Mouse (Mus musculus) intestine, embryonic 16.5 days (tissue): Measurements from ENCODE around the gene Sfxn2. TPM values are rescaled to one million over a fixed set of nuclear protein-coding genes. Genes with fewer than 3 reads are reported as not detected.

Source experiments
- ATAC-seq: fragments of 200-750 bp; cut with Nextera tagmentation; 2 replicates; pipeline ENCODE4 v1.8.0; 2017; ENCODE audit warnings: moderate TSS enrichment, moderate library complexity
- H3K27ac ChIP-seq: fragments of 300-500 bp; sonication (generic); 2 replicates; pipeline ENCODE4 v1.5.1; 2014; ENCODE audit warnings: mild to moderate bottlenecking, low read length
- H3K27me3 ChIP-seq: fragments of 300-500 bp; sonication (generic); replicated peaks from 2 replicates; pipeline ENCODE4 v1.6.1; 2014; ENCODE audit warnings: low read length, control low read depth, mixed read lengths; ENCODE audit not compliant: control insufficient read depth, insufficient read depth
- H3K36me3 ChIP-seq: fragments of 300-500 bp; sonication (generic); 2 replicates; pipeline ENCODE4 v1.6.1; 2014; ENCODE audit warnings: low read length, control low read depth; ENCODE audit not compliant: control insufficient read depth, insufficient read depth
- H3K4me1 ChIP-seq: fragments of 300-500 bp; sonication (generic); 2 replicates; pipeline ENCODE4 v1.6.1; 2014; ENCODE audit warnings: low read length, control low read depth, mixed read lengths; ENCODE audit not compliant: control insufficient read depth, insufficient read depth
- H3K4me2 ChIP-seq: fragments of 300-500 bp; sonication (generic); 2 replicates; pipeline ENCODE4 v1.6.1; 2014; ENCODE audit warnings: low read depth, low read length, control low read depth
- H3K4me3 ChIP-seq: fragments of 300-500 bp; sonication (generic); 2 replicates; pipeline ENCODE4 v1.5.1; 2014; ENCODE audit warnings: mild to moderate bottlenecking, low read length
- H3K9ac ChIP-seq: fragments of 300-500 bp; sonication (generic); 2 replicates; pipeline ENCODE4 v1.6.1; 2014; ENCODE audit warnings: low read depth, low read length
- H3K9me3 ChIP-seq: fragments of 300-500 bp; sonication (generic); 2 replicates; pipeline ENCODE4 v1.6.1; 2016; ENCODE audit warnings: low read length, control low read depth; ENCODE audit not compliant: control insufficient read depth
- WGBS: fragments of 180-500 bp; shearing (Covaris S2); extraction: QIAGEN DNeasy Blood & Tissue Kit; methylation state at CpG from one replicate; pipeline ENCODE4 v1.1.7; 2014; 5-methylcytosine and 5-hydroxymethylcytosine counted together
- polyA plus RNA-seq: library from polyadenylated mRNA; unstranded; fragments of >200 nt; fragmentation: Nextera tagmentation; extraction: Ambion mirVana; gene quantifications from 2 replicates; pipeline ENCODE4 v1.2.1, GENCODE M21; 2015

The Sfxn2 gene
- polyA plus RNA-seq, 1 experiment from 2014 or later: 18.1 TPM

DNA sequence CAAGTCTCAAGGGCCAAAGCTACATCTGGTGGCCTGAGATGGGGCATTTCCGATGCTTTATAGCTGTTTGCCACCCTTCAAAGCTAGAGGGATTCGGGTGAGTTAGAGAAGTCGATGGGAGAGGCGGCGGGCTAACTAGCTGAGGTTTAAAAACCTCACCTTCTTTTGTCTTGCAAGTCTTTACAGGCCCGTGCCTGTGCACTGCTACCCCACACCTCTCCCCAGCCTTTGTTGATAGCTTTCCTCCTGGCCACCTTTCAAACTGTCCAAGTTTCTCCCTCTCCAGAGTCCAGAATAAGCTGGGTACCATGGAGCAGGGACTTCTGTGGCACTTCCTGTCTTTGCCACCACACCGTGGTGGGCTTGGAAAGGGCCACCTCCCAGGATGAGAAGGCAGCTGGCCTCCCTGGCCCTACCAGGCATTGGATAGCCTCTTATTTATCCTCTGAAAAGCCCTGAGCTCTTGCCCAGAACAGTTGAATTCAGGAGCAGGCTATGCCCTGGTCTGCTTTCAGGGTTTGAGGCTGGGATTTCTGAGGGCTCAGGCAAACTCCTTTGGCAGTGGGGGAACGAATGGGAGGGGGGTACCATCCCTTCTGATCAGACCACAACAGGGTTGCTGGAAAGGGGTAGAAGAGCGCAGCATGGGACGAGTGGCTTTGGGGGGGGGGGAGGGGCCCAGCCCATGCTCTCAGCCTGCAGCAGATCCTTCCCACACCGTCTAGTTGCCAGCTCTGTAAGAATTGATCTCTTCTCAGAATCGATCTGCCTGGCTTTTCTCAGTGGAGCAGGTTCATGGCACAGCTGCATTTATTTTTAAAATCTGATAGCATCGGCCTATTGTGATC, 43.3 kb upstream of the Sfxn2 start:
- Histone ChIP-seq H3K27ac (no peak overlapping the region), H3K36me3 (no peaks in the 10 kb centered on the region), H3K4me1 (peaks cover 65% of the 10 kb centered on the region), H3K9me3 (no peaks in the 10 kb centered on the region), H3K9ac (peak overlapping the region; percentile 54), H3K27me3 (no peaks in the 10 kb centered on the region), H3K4me3 (no peak overlapping the region), H3K4me2 (no peak overlapping the region)
- no peak for ATAC-seq
- WGBS: 47% methylated on average over 13 of the region's 13 CpGs

DNA sequence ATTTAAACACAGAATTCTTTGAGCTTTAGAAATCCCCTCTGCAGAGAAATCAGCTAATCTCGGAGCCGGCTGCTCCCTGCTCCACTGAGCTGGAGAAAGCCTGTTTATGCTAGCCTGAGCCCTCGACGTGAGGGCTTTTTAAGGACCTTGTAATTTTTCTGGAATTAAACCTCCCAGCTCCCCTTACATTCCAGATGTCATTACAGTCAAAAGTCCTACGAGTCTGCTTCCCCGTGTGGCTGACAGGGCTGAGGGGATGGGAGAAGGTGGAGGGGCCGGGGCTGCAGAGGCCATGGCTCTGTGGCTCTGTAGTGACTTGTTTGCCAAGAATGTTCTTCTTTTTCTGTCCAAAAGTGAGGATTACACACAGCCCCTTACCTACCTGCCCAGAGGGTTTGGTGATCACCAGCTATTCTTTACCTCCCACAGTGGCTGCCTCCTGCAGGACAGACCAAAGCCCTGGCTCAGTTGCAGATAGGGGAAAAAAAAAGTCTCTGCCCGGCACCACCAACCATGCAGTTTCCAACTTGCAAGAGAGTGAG, 42.6 kb upstream of the Sfxn2 start:
- Histone ChIP-seq H3K9ac (no peak overlapping the region; the same call in 1 of the 2 replicates), H3K4me1 (peaks cover 64% of the 10 kb centered on the region), H3K36me3 (no peaks in the 10 kb centered on the region), H3K4me2 (no peak overlapping the region), H3K27me3 (no peaks in the 10 kb centered on the region), H3K9me3 (no peaks in the 10 kb centered on the region), H3K4me3 (no peak overlapping the region), H3K27ac (peak overlapping the region; percentile 21; the same call in 1 of the 2 replicates)
- ATAC-seq: no peak
- 42% methylated on average over 8 of the region's 8 CpGs for WGBS

DNA sequence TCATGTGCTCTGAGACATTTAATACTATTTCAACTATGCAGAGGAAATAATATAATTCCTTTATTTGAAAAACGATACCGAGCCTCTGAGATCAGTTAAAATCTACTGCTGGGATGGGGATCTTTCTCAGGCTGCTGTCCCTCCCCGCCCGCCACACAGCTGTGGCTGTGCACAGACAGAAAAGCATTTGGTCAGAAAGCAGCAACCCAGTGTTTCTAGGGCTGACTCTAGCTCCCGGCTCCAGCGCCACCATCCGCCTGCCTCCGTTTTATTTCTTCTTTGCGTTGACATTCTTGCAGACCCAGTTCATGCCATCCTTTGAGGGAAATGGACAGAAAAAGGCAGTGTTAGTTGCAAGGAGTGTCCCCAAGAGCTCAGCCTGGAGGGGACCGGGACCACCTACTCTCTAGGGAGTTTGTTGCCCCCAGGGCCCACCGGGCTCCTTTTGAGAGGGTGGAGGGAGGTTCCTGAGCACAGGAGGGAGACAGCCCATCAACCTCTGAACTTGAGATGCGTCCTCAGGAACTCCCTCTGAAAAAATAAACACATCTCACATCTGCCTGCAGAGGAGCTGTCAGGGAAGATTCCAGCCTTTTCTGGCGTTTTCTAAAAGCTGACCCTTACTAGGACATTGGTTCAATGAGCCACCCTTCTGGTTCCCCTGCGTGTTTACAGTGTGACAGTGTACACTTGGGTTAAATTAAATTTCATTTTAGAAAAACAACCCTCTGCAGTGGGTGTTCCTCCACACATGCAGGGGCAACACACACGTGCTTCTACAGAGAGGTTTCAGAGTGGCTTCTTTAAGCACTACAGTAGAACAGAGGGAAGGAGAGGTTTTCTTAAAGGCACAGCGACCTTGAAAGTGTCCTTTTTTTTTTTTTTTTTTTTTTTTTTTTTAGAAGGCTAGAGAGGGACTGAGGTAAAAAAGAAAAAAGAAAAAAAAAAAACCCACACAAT, 41.8 kb upstream of the Sfxn2 start:
- H3K4me1 ChIP-seq: peaks cover 61% of the 10 kb centered on the region
- 24% methylated on average over 16 of the region's 16 CpGs for WGBS

DNA sequence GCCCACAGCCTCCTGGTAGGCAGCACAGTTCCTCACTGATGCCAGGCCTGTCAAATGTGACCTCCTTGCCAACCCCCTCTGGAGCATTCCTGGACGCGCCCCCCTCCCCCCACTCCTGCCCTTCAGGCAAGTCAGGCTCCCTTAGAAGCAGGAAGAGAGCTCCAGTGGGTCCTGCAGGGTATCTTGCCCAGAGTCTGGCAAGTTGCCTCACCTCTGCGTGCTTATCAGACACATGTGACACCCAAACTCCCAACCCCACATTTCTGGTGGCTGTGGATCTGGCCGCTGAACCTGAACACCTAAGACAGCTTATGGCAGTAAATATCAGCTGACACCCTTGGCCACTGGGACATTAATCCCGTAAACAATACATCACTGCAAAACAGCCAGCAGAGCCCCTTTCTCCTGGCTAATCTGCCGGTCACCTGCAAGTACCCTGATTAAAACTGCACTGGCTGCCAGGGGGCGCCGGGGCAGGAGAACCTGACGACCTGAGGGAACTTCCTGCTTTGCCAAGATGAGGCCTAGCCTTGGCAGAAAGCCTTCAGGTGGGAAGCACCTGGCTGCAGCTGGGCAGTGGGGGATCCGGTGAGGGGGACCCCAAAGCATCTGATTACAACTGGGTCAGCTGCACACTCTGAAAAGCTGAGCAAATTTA, 41.0 kb upstream of the Sfxn2 start:
- peaks cover 61% of the 10 kb centered on the region for H3K4me1 ChIP-seq
- H3K9me3 ChIP-seq: no peaks in the 10 kb centered on the region
- H3K9ac ChIP-seq: peak overlapping the region; percentile 60
- H3K36me3 ChIP-seq: no peaks in the 10 kb centered on the region
- peak overlapping the region; percentile 89 for H3K27ac ChIP-seq
- H3K27me3 ChIP-seq: no peaks in the 10 kb centered on the region
- no peak overlapping the region for H3K4me2 ChIP-seq
- H3K4me3 ChIP-seq: no peak overlapping the region
- peak; percentile 37 for ATAC-seq
- WGBS: 30% methylated on average over 10 of the region's 10 CpGs

More for the DNA sequence above, 41.8 kb upstream of the Sfxn2 start:
- no peak overlapping the region for H3K4me3 ChIP-seq
- 0 out of 2 replicates have a peak overlapping the region, but pooled peaks have one; percentile 60 for H3K9ac ChIP-seq
- H3K4me2 ChIP-seq: no peak overlapping the region
- ATAC-seq: no peak
- H3K36me3 ChIP-seq: no peaks in the 10 kb centered on the region
- 0 out of 2 replicates have a peak overlapping the region, but pooled peaks have one; percentile 17 for H3K27ac ChIP-seq
- no peaks in the 10 kb centered on the region for H3K27me3 ChIP-seq
- H3K9me3 ChIP-seq: no peaks in the 10 kb centered on the region

DNA sequence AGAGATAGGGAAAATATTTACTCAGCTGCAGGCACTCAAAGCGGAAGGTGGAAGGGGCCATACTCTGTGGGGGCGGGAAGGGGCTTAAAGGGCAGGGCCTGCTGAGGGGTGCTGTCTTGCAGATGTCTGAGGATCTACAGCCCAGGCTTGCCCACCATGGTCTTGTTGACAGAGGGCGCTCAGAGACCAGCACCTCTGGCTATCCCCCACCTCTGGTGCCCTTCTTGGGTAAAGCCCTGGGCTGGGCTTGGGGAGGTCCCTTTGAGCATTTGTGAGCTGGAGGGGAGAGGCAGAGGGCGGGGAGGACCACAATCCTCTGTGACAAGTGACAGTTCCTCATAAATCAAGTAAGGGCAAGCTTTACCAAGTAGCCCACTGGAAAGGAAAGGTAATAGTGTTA, 40.1 kb upstream of the Sfxn2 start:
- Histone ChIP-seq H3K27ac (peak overlapping the region; percentile 89), H3K27me3 (no peaks in the 10 kb centered on the region), H3K4me2 (no peak overlapping the region), H3K36me3 (no peaks in the 10 kb centered on the region), H3K4me3 (no peak overlapping the region), H3K9ac (peak overlapping the region; percentile 39; the same call in 1 of the 2 replicates), H3K4me1 (peaks cover 58% of the 10 kb centered on the region), H3K9me3 (no peaks in the 10 kb centered on the region)
- ATAC-seq: no peak
- 47% methylated on average over 4 of the region's 4 CpGs for WGBS

DNA sequence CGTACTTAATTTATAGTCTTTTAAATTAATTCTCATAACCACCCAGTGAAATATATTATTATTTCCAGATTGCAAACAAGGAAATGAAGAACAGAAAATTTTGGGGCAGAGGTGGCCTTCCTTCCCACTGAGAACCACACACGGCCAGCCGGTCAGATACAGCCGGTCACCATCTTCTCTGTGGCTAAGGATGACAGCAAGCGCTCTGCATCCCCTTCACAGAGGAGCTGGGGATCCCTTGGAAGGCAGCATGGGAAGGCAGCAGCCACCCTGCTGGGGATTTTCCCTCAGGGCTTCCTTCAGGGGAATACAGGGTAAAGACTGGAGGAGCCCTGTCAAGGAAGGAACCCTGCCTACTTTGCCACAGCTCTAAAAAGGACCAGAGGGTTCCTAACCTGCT, 39.6 kb upstream of the Sfxn2 start:
- Histone ChIP-seq H3K4me3 (no peak overlapping the region), H3K9ac (peak overlapping the region; percentile 41), H3K4me2 (no peak overlapping the region), H3K4me1 (peaks cover 55% of the 10 kb centered on the region), H3K9me3 (no peaks in the 10 kb centered on the region), H3K27me3 (no peaks in the 10 kb centered on the region), H3K27ac (peak overlapping the region; percentile 67), H3K36me3 (no peaks in the 10 kb centered on the region)
- WGBS: 78% methylated on average over 5 of the region's 5 CpGs
- no peak for ATAC-seq

DNA sequence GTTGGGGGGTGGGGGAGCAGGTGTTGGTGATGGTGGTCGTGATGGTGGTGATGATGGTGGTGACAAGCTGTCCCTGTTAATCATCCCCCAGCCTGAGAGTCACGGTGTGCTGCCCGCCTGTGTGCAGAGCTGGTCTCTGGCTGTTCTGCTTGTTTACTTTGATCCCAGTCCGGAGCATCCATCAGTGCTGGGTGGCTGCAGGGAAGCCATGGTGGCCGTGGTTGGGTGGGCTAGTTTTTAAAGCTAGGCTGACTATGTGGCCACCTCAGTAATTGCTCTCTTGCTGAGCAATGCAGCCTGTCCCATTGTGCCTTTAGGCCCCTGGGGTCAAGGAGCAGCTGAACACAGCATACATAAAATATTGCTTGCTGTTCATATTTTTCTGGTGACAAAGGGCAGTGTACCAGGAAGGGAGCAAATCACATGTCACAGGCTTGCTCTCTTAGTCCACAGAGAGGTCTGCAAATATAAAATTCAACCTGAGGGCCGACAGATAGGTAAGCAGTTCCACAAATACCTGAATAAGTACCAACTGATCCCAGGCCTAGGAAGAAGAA, 38.5 kb upstream of the Sfxn2 start:
- Histone ChIP-seq H3K27ac (peak overlapping the region; percentile 82), H3K9ac (peak overlapping the region; percentile 53), H3K4me3 (no peak overlapping the region), H3K4me2 (no peak overlapping the region), H3K27me3 (no peaks in the 10 kb centered on the region), H3K36me3 (no peaks in the 10 kb centered on the region), H3K4me1 (peaks cover 44% of the 10 kb centered on the region), H3K9me3 (no peaks in the 10 kb centered on the region)
- WGBS: 32% methylated on average over 6 of the region's 6 CpGs
- peak; percentile 70 for ATAC-seq

DNA sequence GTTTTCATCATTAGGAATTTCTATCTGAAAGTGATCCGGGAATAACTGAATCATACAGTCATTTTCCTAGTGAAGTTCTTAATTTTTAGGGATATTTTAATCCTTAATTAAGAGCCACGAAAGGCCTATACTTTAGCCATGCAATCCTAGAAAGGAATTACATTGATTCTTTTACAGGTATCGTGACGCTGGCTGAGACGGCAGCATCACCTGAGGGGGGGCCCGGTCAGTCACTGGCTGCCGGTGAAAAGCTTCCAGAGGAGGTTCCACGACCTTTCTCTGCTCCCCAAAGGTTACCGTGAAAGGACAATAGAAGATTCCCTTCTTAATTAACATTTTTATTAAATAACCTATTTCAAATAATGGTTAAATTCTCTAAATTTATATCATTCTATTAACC, 35.8 kb upstream of the Sfxn2 start:
- no peak overlapping the region for H3K27ac ChIP-seq
- 92% methylated on average over 9 of the region's 9 CpGs for WGBS
- H3K4me1 ChIP-seq: peaks cover 19% of the 10 kb centered on the region
- H3K4me3 ChIP-seq: no peak overlapping the region
- no peak overlapping the region for H3K4me2 ChIP-seq
- no peaks in the 10 kb centered on the region for H3K36me3 ChIP-seq
- H3K9ac ChIP-seq: no peak overlapping the region
- ATAC-seq: no peak
- H3K27me3 ChIP-seq: no peaks in the 10 kb centered on the region
- no peaks in the 10 kb centered on the region for H3K9me3 ChIP-seq
